Mouse (Mus musculus): Measurements from ENCODE around the gene Zfp853. TPM values are rescaled to one million over a fixed set of nuclear protein-coding genes. Genes with fewer than 3 reads are reported as not detected.

The Zfp853 gene
- total RNA-seq, 2 experiments from 2014 or later, result not detected

- DNase-seq (ENCODE audit: low spot score), result no peak
Observed at GRCm38 (mm10) chr5:143294862-143295261, 1.4 kb upstream of the Zfp853 start.

- no peak for DNase-seq (ENCODE audit: low spot score)
Observed at GRCm38 (mm10) chr5:143292879-143293278, 544 bp downstream of the Zfp853 start.

GRCm38 (mm10) chr5:143289299-143289698 is 4.1 kb downstream of the Zfp853 start:
- no peak for DNase-seq (ENCODE audit: low spot score)

GRCm38 (mm10) chr5:143288378-143288911 is 5.0 kb downstream of the Zfp853 start:
- no peak for DNase-seq (ENCODE audit: low spot score)

GRCm38 (mm10) chr5:143287774-143288328 is 5.6 kb downstream of the Zfp853 start:
- no peak for DNase-seq (ENCODE audit: low spot score)

GRCm38 (mm10) chr5:143284762-143285161 is 8.7 kb downstream of the Zfp853 start:
- no peak for DNase-seq (ENCODE audit: low spot score)

- no peak for DNase-seq (ENCODE audit: low spot score)
Observed at GRCm38 (mm10) chr5:143279247-143279646, 14.2 kb downstream of the Zfp853 start.

GRCm38 (mm10) chr5:143275761-143276160 is 17.7 kb downstream of the Zfp853 start:
- DNase-seq (ENCODE audit: low spot score), result no peak

- no peak for DNase-seq (ENCODE audit: low spot score)
Observed at GRCm38 (mm10) chr5:143272540-143273330, 20.7 kb downstream of the Zfp853 start.

- DNase-seq (ENCODE audit: low spot score), result no peak
Observed at GRCm38 (mm10) chr5:143272108-143272507, 21.3 kb downstream of the Zfp853 start.

- DNase-seq (ENCODE audit: low spot score), result no peak
Observed at GRCm38 (mm10) chr5:143271642-143272041, 21.8 kb downstream of the Zfp853 start.

- no peak for DNase-seq (ENCODE audit: low spot score)
Observed at GRCm38 (mm10) chr5:143270151-143270519, 23.3 kb downstream of the Zfp853 start.

GRCm38 (mm10) chr5:143269363-143270150 is 23.9 kb downstream of the Zfp853 start, which contains the start of gene Zfp316:
Gene Zfp316, minus strand, starts transcription at chr5:143270022.
- DNase-seq (ENCODE audit: low spot score), result peak; percentile 63

- DNase-seq (ENCODE audit: low spot score), result no peak
Observed at GRCm38 (mm10) chr5:143268985-143269362, 24.4 kb downstream of the Zfp853 start.

- no peak for DNase-seq (ENCODE audit: low spot score)
Observed at GRCm38 (mm10) chr5:143266794-143267193, 26.6 kb downstream of the Zfp853 start.

GRCm38 (mm10) chr5:143265409-143265808 is 28.0 kb downstream of the Zfp853 start:
- no peak for DNase-seq (ENCODE audit: low spot score)

- no peak for DNase-seq (ENCODE audit: low spot score)
Observed at GRCm38 (mm10) chr5:143264689-143265088, 28.7 kb downstream of the Zfp853 start.

- no peak for DNase-seq (ENCODE audit: low spot score)
Observed at GRCm38 (mm10) chr5:143261636-143262035, 31.8 kb downstream of the Zfp853 start.

GRCm38 (mm10) chr5:143255802-143256201 is 37.6 kb downstream of the Zfp853 start:
- no peak for DNase-seq (ENCODE audit: low spot score)

- no peak for DNase-seq (ENCODE audit: low spot score)
Observed at GRCm38 (mm10) chr5:143255131-143255519, 38.3 kb downstream of the Zfp853 start.

- no peak for DNase-seq (ENCODE audit: low spot score)
Observed at GRCm38 (mm10) chr5:143254487-143255130, 38.8 kb downstream of the Zfp853 start.

Data from gastrocnemius, adult 18-20 months (tissue).